Mouse (Mus musculus) heart, embryonic 14.5 days (tissue): Measurements from ENCODE around the gene Eif4g1. TPM values are rescaled to one million over a fixed set of nuclear protein-coding genes. Genes with fewer than 3 reads are reported as not detected.
A peak's percentile ranks its signal among the peaks of the same experiment; 100 is the strongest.

Source experiments
- ATAC-seq: fragments of 200-750 bp; cut with Nextera tagmentation; 2 replicates; pipeline ENCODE4 v1.8.0; 2017; ENCODE audit warnings: low read depth, moderate TSS enrichment; ENCODE audit not compliant: insufficient number of reproducible peaks, insufficient read depth, low FRiP score
- H3K27ac ChIP-seq, 2 experiments: fragments of 200-500 bp in 1 of 2; fragments of 300-500 bp in 1 of 2; sonication (generic) in 1 of 2; replicated peaks in 1 of 2; 2 replicates each; pipeline ENCODE4 v1.5.1; 2012 to 2014; ENCODE audit warnings: low read depth in 2 of 2, low read length in 2 of 2, control low read depth in 1 of 2, mild to moderate bottlenecking in 1 of 2, mixed read lengths in 1 of 2; ENCODE audit not compliant: control insufficient read depth in 1 of 2, insufficient read depth in 1 of 2
- H3K27me3 ChIP-seq: fragments of 300-500 bp; sonication (generic); 2 replicates; pipeline ENCODE4 v1.6.1; 2014; ENCODE audit warnings: mild to moderate bottlenecking, low read length, control low read depth; ENCODE audit not compliant: control insufficient read depth, insufficient read depth
- H3K36me3 ChIP-seq: fragments of 300-500 bp; sonication (generic); 2 replicates; pipeline ENCODE4 v1.6.1; 2014; ENCODE audit warnings: mild to moderate bottlenecking, control low read depth, low read length, mixed read lengths; ENCODE audit not compliant: control insufficient read depth, insufficient read depth
- H3K4me1 ChIP-seq, 2 experiments: fragments of 200-500 bp in 1 of 2; fragments of 300-500 bp in 1 of 2; sonication (generic) in 1 of 2; 2 replicates each; pipeline ENCODE4 v1.6.1; 2012 to 2014; ENCODE audit warnings: low read length in 2 of 2, control low read depth in 1 of 2, mixed read lengths in 1 of 2; ENCODE audit not compliant: control insufficient read depth in 2 of 2, insufficient read depth in 2 of 2
- H3K4me2 ChIP-seq: fragments of 300-500 bp; sonication (generic); 2 replicates; pipeline ENCODE4 v1.6.1; 2014; ENCODE audit warnings: mild to moderate bottlenecking, low read length
- H3K4me3 ChIP-seq, 2 experiments: fragments of 200-500 bp in 1 of 2; fragments of 300-500 bp in 1 of 2; sonication (generic) in 1 of 2; 2 replicates each; pipeline ENCODE4 v1.5.1; 2012 to 2014; ENCODE audit warnings: low read length in 2 of 2, mild to moderate bottlenecking in 2 of 2, control low read depth in 1 of 2, low read depth in 1 of 2, moderate library complexity in 1 of 2; ENCODE audit not compliant: control insufficient read depth in 1 of 2, insufficient read depth in 1 of 2
- H3K9ac ChIP-seq: fragments of 300-500 bp; sonication (generic); 2 replicates; pipeline ENCODE4 v1.6.1; 2014; ENCODE audit warnings: mild to moderate bottlenecking, low read length
- H3K9me3 ChIP-seq: fragments of 300-500 bp; sonication (generic); 2 replicates; pipeline ENCODE4 v1.6.1; 2016; ENCODE audit warnings: low read length, control low read depth; ENCODE audit not compliant: control insufficient read depth
- WGBS: fragments of 180-500 bp; shearing (Covaris S2); extraction: QIAGEN DNeasy Blood & Tissue Kit; methylation state at CpG from one replicate; pipeline ENCODE4 v1.1.7; 2014; 5-methylcytosine and 5-hydroxymethylcytosine counted together
- polyA plus RNA-seq: library from polyadenylated mRNA; unstranded; fragments of >200 nt; fragmentation: Nextera tagmentation; extraction: Ambion mirVana; gene quantifications from 2 replicates; pipeline ENCODE4 v1.2.1, GENCODE M21; 2014

Gene Eif4g1
- polyA plus RNA-seq, 1 experiment from 2014 or later: 107 TPM

GRCm38 (mm10) chr16:20723247-20723646 lies 55.1 kb downstream of the Eif4g1 start:
- H3K4me3 ChIP-seq: no peak overlapping the region
- no peak overlapping the region for H3K27ac ChIP-seq
- ATAC-seq: no peak
- no peak overlapping the region for H3K9ac ChIP-seq
- H3K4me1 ChIP-seq: peaks cover 3 to 6% of the 10 kb centered on the region in 2 experiments; a peak in 3 of 4 replicates
- no peak overlapping the region for H3K4me2 ChIP-seq
- H3K9me3 ChIP-seq: no peaks in the 10 kb centered on the region
- WGBS: 46% methylated on average over 4 of the region's 4 CpGs
- no peaks in the 10 kb centered on the region for H3K27me3 ChIP-seq
- H3K36me3 ChIP-seq: peaks cover 25% of the 10 kb centered on the region

- no peak overlapping the region for H3K4me2 ChIP-seq
- no peak overlapping the region for H3K9ac ChIP-seq
- ATAC-seq: 0 out of 2 replicates have a peak, but pooled peaks have one; percentile 31
- WGBS: 28% methylated on average over 5 of the region's 5 CpGs
- H3K4me3 ChIP-seq: no peak overlapping the region
- H3K9me3 ChIP-seq: no peaks in the 10 kb centered on the region
- H3K36me3 ChIP-seq: peaks cover 25% of the 10 kb centered on the region
- no peaks in the 10 kb centered on the region for H3K4me1 ChIP-seq
- H3K27ac ChIP-seq: no peak overlapping the region
- H3K27me3 ChIP-seq: no peaks in the 10 kb centered on the region
These were observed 56.2 kb downstream of the Eif4g1 start for GRCm38 (mm10) chr16:20724338-20724748.

DNA sequence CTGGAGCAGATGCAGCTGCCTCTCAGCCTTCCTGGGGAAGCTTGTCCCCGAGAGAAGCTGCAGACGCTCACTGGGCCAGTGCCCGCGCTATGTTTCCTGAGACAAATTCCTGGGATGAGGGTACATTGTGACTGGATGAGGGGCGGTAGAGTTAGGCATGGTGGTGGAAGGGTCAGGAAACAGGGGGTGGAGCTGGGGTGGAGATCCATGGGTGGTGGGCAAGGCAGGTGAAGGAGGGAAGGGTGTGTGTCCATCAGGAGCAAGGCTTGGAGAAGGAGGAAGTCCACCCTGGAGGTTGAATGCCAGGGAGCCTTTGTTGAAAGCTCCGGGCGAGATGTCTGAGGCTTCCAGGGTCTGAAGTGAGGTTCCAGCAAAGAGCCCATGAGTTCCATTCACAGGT lies 57.2 kb downstream of the Eif4g1 start:
- H3K4me3 ChIP-seq: no peak overlapping the region
- H3K4me1 ChIP-seq: no peaks in the 10 kb centered on the region
- H3K9me3 ChIP-seq: no peaks in the 10 kb centered on the region
- peaks cover 17% of the 10 kb centered on the region for H3K36me3 ChIP-seq
- H3K4me2 ChIP-seq: no peak overlapping the region
- 66% methylated on average over 7 of the region's 7 CpGs for WGBS
- no peak for ATAC-seq
- peaks cover 2% of the 10 kb centered on the region; the same call in 1 of the 2 replicates for H3K27me3 ChIP-seq
- H3K9ac ChIP-seq: no peak overlapping the region
- no peak overlapping the region for H3K27ac ChIP-seq

GRCm38 (mm10) chr16:20725750-20726149 lies 57.6 kb downstream of the Eif4g1 start:
- no peak overlapping the region for H3K4me2 ChIP-seq
- peaks cover 5% of the 10 kb centered on the region; the same call in 1 of the 2 replicates for H3K27me3 ChIP-seq
- no peak for ATAC-seq
- no peak overlapping the region for H3K4me3 ChIP-seq
- peaks cover 13% of the 10 kb centered on the region for H3K36me3 ChIP-seq
- H3K9ac ChIP-seq: no peak overlapping the region
- no peak overlapping the region for H3K27ac ChIP-seq
- WGBS: 77% methylated on average over 4 of the region's 4 CpGs
- no peaks in the 10 kb centered on the region for H3K4me1 ChIP-seq
- no peaks in the 10 kb centered on the region for H3K9me3 ChIP-seq

DNA sequence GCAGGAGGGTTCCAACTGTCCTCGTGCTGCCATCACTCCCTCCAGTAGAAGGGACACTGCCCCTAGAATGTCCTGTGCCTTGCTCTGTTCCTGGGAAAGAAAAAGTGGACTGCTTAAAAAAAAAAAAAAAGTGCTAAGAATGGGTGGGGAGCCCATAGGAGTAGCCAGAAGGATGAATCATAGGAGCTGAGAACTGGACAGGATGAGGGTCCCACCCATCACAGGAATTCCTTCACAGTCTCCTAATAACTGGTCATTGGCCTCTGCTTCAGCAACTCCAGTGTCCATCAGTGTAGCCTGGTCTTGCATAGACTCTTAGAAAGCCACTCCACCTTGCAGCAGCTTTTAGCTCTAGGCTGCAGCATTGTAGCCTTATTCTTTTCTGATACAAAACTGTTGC lies 58.3 kb downstream of the Eif4g1 start:
- WGBS: 53% methylated on average over 1 of the region's 1 CpGs
- no peak for ATAC-seq

GRCm38 (mm10) chr16:20730293-20730711 lies 62.2 kb downstream of the Eif4g1 start:
- peaks cover 43% of the 10 kb centered on the region for H3K27me3 ChIP-seq
- H3K4me1 ChIP-seq: peaks cover 2 to 15% of the 10 kb centered on the region in 2 experiments; a peak in 3 of 4 replicates
- no peak overlapping the region for H3K9ac ChIP-seq
- H3K4me3 ChIP-seq: no peak overlapping the region
- no peaks in the 10 kb centered on the region for H3K36me3 ChIP-seq
- H3K4me2 ChIP-seq: no peak overlapping the region
- H3K27ac ChIP-seq: no peak overlapping the region
- WGBS: 34% methylated on average over 5 of the region's 5 CpGs
- ATAC-seq: no peak
- H3K9me3 ChIP-seq: no peaks in the 10 kb centered on the region

More for the DNA sequence above, 58.3 kb downstream of the Eif4g1 start:
- Histone ChIP-seq H3K9me3 (no peaks in the 10 kb centered on the region), H3K36me3 (peaks cover 13% of the 10 kb centered on the region), H3K4me3 (no peak overlapping the region), H3K4me1 (no peaks in the 10 kb centered on the region), H3K27me3 (peaks cover 5% of the 10 kb centered on the region; the same call in 1 of the 2 replicates), H3K9ac (no peak overlapping the region), H3K27ac (no peak overlapping the region), H3K4me2 (no peak overlapping the region)

- Histone ChIP-seq H3K9ac (no peak overlapping the region), H3K9me3 (no peaks in the 10 kb centered on the region), H3K36me3 (no peaks in the 10 kb centered on the region), H3K27ac (no peak overlapping the region), H3K27me3 (peaks cover 56% of the 10 kb centered on the region), H3K4me1 (peaks cover 2 to 15% of the 10 kb centered on the region in 2 experiments; a peak in 3 of 4 replicates), H3K4me3 (no peak overlapping the region), H3K4me2 (no peak overlapping the region)
- no peak for ATAC-seq
- whole genome bisulfite sequencing: 68% methylated on average over 5 of the region's 5 CpGs
These were observed 63.6 kb downstream of the Eif4g1 start for GRCm38 (mm10) chr16:20731688-20732087.
